Mouse (Mus musculus) myocyte (in vitro differentiated cells): ENCODE measurements around the gene Sdsl. TPM values are rescaled to one million over a fixed set of nuclear protein-coding genes. Genes with fewer than 3 reads are reported as not detected.

ENCODE experiments used
- H3K27me3 ChIP-seq: one replicate; pipeline ENCODE4 v1.6.1; 2011; ENCODE audit not compliant: control insufficient read depth, insufficient read depth, insufficient read length
- H3K36me3 ChIP-seq: one replicate; pipeline ENCODE4 v1.6.1; 2011; ENCODE audit not compliant: control insufficient read depth, insufficient read depth
- H3K4me2 ChIP-seq: one replicate; pipeline ENCODE4 v1.6.1; 2011; ENCODE audit warnings: low read depth, control low read depth
- H3K4me3 ChIP-seq: one replicate; pipeline ENCODE4 v1.5.1; 2011; ENCODE audit warnings: mild to moderate bottlenecking, control low read depth, moderate library complexity
- H3K79me2 ChIP-seq: one replicate; pipeline ENCODE4 v1.6.1; 2011; ENCODE audit not compliant: control insufficient read depth, insufficient read depth
- H3ac ChIP-seq: one replicate; pipeline ENCODE4 v1.6.1; 2011; ENCODE audit not compliant: control insufficient read depth, insufficient read length
- CEBPB ChIP-seq: IDR thresholded peaks from 2 replicates; pipeline ENCODE4 v1.6.1; 2011; ENCODE audit warnings: mild to moderate bottlenecking, moderate library complexity; ENCODE audit not compliant: poor library complexity, insufficient read depth, severe bottlenecking
- E2F4 ChIP-seq: IDR thresholded peaks from one replicate; pipeline ENCODE4 v1.6.1; 2011; ENCODE audit warnings: mild to moderate bottlenecking, control low read depth, moderate library complexity; ENCODE audit not compliant: insufficient read depth
- MAX ChIP-seq: IDR thresholded peaks from one replicate; pipeline ENCODE4 v1.6.1; 2011; ENCODE audit warnings: low read depth, mild to moderate bottlenecking, control low read depth
- MYOD1 ChIP-seq, 3 experiments: IDR thresholded peaks; one replicate each; pipeline ENCODE4 v1.6.1; 2011; ENCODE audit warnings: control low read depth in 2 of 3, low read depth in 2 of 3, mild to moderate bottlenecking in 2 of 3, moderate library complexity in 1 of 3; ENCODE audit not compliant: insufficient read length in 2 of 3, control insufficient read depth in 1 of 3
- MYOG ChIP-seq, 3 experiments: IDR thresholded peaks; one replicate each; pipeline ENCODE4 v1.6.1; 2011; ENCODE audit warnings: control low read depth in 2 of 3, low read depth in 2 of 3, mild to moderate bottlenecking in 2 of 3; ENCODE audit not compliant: insufficient read length in 2 of 3, control insufficient read depth in 1 of 3, insufficient read depth in 1 of 3
- POLR2A ChIP-seq: IDR thresholded peaks from one replicate; pipeline ENCODE4 v1.6.1; 2011; ENCODE audit warnings: low read depth, mild to moderate bottlenecking, control low read depth, moderate library complexity; ENCODE audit not compliant: insufficient read length
- POLR2AphosphoS2 ChIP-seq: IDR thresholded peaks from one replicate; pipeline ENCODE4 v1.6.1; 2011; ENCODE audit warnings: low read depth, control low read depth; ENCODE audit not compliant: insufficient read length
- REST ChIP-seq: IDR thresholded peaks from one replicate; pipeline ENCODE4 v1.6.1; 2011; ENCODE audit warnings: mild to moderate bottlenecking, control low read depth, moderate library complexity; ENCODE audit not compliant: insufficient read depth, insufficient read length
- SRF ChIP-seq: IDR thresholded peaks from one replicate; pipeline ENCODE4 v1.6.1; 2011; ENCODE audit warnings: low read depth; ENCODE audit not compliant: control insufficient read depth, insufficient read length
- TCF12 ChIP-seq: IDR thresholded peaks from one replicate; pipeline ENCODE4 v1.6.1; 2011; ENCODE audit warnings: mild to moderate bottlenecking, control low read depth; ENCODE audit not compliant: poor library complexity, insufficient read depth, severe bottlenecking
- TCF3 ChIP-seq: IDR thresholded peaks from one replicate; pipeline ENCODE4 v1.6.1; 2011; ENCODE audit warnings: low read depth, control low read depth; ENCODE audit not compliant: insufficient read length
- USF1 ChIP-seq: IDR thresholded peaks from one replicate; pipeline ENCODE4 v1.6.1; 2011; ENCODE audit warnings: low read depth, mild to moderate bottlenecking, control low read depth, moderate library complexity
- polyA plus RNA-seq: library from polyadenylated mRNA; unstranded; fragments of >200 nt; fragmentation: generic; extraction: Trizol; gene quantifications from one replicate; pipeline ENCODE4 v1.2.1, GENCODE M21; 2012; ENCODE audit warnings: missing spikeins

Gene Sdsl
- polyA plus RNA-seq, 1 experiment: 1.4 TPM

DNA sequence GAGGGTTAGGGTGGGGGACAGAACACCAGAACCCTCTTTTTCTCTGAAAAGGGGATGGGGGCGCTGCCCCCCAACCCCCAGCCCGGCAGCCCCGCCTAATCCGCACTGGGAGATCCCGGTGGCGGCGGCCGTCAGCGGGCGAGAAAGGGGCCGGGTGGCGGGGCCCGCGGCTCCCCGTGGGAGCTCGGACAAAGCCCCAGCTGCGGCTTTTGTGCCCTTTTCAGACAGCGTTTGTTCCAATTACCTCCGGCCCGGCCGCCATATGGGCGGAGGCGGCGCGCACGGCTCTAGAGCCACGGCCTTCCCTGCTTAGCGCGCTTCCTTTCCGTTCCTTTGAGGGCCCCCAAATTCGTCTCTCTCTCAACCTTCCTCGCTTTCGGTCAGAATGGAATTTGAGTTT is 34.6 kb downstream of the Sdsl start:
- H3K79me2 ChIP-seq: no peaks in the 10 kb centered on the region
- peaks cover 74% of the 10 kb centered on the region for H3K27me3 ChIP-seq
- no peak overlapping the region for H3K4me3 ChIP-seq
- H3K36me3 ChIP-seq: no peaks in the 10 kb centered on the region
- TF ChIP-seq POLR2AphosphoS2: no peak
- TF ChIP-seq MAX: no peak
- no peak for TF ChIP-seq SRF
- no peak overlapping the region for H3K4me2 ChIP-seq
- H3ac ChIP-seq: no peak overlapping the region

DNA sequence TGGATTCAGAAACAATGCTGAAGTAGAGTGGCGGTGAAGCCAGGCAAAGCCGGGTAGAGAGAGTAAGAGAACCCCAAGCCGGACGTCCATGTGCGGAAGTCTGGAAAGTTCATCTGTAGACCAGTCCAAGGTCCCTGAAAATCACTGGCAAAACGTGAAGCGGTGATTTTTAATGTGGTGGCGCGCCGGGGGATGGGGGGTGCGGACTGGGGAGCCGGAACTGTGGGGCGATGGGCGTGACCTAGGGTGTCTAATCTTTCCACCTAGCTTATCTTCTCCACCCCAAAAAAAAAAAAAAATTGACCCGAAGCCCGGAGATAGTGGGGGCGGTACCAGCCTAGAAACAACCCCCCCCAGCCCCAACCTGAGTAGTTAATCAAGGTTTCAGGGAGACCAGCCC is 35.1 kb downstream of the Sdsl start:
- H3K79me2 ChIP-seq: no peaks in the 10 kb centered on the region
- no peak overlapping the region for H3ac ChIP-seq
- H3K36me3 ChIP-seq: no peaks in the 10 kb centered on the region
- H3K4me2 ChIP-seq: no peak overlapping the region
- peaks cover 78% of the 10 kb centered on the region for H3K27me3 ChIP-seq
- H3K4me3 ChIP-seq: no peak overlapping the region
- TF ChIP-seq USF1: no peak
- no peak for TF ChIP-seq POLR2A

DNA sequence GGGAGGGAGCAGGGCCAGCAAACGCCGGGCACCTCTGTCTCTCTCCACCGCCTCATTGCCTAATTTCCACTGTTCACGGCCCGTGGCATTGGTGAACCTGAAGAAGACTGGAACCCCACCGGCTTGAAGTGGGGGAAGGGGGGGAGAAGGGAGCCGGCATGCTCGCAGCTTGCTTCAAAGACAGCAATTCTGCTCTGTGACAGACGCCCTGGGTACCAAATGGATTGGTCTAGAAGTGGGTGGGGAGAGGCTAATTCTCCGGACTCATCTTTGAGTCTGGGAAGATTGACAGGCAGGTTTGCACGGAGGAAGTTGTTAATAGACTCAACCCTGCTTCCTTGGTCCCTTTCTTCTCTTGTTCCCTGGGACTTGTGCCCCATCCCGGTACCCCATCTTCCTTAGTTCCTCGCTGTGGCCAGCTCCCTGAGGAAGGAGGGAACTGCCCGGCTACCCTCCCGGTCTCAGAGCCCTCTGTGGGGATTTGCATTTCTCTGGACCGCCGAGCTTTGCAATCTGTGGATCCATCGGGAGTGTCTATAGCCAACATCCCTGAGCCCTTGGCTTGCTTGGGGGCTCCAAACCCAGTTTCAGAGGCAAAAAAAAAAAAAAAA is 35.6 kb downstream of the Sdsl start:
- H3K79me2 ChIP-seq: no peaks in the 10 kb centered on the region
- no peak overlapping the region for H3K4me3 ChIP-seq
- TF ChIP-seq POLR2A (no peak), MYOG (IDR thresholded peaks at IDR 0.05; ENCODE audit: control insufficient read depth in 1 of 3, insufficient read depth in 1 of 3, insufficient read length in 2 of 3, low read depth in 2 of 3) (no peak), USF1 (no peak), POLR2AphosphoS2 (no peak), MYOD1 (IDR thresholded peaks at IDR 0.05; ENCODE audit: control insufficient read depth in 1 of 3, insufficient read length in 2 of 3, low read depth in 2 of 3) (no peak)
- peaks cover 84% of the 10 kb centered on the region for H3K27me3 ChIP-seq
- H3K4me2 ChIP-seq: no peak overlapping the region
- H3ac ChIP-seq: no peak overlapping the region
- no peaks in the 10 kb centered on the region for H3K36me3 ChIP-seq

DNA sequence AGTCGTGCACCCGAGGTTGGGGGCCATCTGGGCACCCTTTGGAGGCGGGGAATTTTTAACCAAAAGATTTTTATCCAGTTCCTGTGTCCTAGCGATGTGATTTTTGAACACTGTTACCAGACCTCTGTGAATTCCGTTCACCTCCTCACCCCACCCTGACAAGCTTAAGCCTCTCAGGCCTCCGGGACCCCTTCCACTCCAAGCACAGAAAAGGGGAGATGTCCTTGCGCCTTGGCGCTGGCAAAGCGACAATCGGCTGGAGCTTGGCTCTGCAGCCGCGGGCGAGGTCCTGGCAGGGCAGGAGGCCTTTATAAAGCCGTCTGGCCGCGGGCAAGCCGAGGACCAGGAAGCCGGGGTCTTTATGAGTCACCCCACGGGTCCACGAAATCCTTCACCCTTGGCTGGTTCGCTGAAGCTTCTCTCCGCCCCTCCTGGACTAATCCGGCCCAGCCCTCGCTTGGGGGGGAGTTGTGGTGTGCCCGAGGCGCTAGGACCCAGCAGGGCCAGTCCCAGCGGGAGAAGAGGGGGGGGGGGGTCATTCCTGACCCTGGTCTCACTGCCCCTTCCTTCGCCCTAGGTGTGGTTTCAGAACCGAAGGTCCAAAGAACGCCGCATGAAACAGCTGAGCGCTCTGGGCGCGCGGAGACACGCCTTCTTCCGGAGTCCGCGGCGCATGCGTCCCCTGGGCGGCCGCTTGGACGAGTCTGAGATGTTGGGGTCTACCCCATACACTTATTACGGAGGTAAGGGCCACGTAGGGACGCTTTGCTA is 36.7 kb downstream of the Sdsl start:
- no peak overlapping the region for H3ac ChIP-seq
- TF ChIP-seq TCF12 (no peak), CEBPB (no peak), SRF (no peak), E2F4 (no peak), USF1 (no peak), MYOD1 (IDR thresholded peaks at IDR 0.05; ENCODE audit: control insufficient read depth in 1 of 3, insufficient read length in 2 of 3, low read depth in 2 of 3) (no peak), TCF3 (no peak), MAX (no peak), REST (no peak), POLR2A (no peak), MYOG (IDR thresholded peaks at IDR 0.05; ENCODE audit: control insufficient read depth in 1 of 3, insufficient read depth in 1 of 3, insufficient read length in 2 of 3, low read depth in 2 of 3) (no peak), POLR2AphosphoS2 (no peak)
- H3K4me2 ChIP-seq: peak overlapping the region; percentile 30
- no peak overlapping the region for H3K4me3 ChIP-seq
- H3K79me2 ChIP-seq: no peaks in the 10 kb centered on the region
- peaks cover 94% of the 10 kb centered on the region for H3K27me3 ChIP-seq
- no peaks in the 10 kb centered on the region for H3K36me3 ChIP-seq

DNA sequence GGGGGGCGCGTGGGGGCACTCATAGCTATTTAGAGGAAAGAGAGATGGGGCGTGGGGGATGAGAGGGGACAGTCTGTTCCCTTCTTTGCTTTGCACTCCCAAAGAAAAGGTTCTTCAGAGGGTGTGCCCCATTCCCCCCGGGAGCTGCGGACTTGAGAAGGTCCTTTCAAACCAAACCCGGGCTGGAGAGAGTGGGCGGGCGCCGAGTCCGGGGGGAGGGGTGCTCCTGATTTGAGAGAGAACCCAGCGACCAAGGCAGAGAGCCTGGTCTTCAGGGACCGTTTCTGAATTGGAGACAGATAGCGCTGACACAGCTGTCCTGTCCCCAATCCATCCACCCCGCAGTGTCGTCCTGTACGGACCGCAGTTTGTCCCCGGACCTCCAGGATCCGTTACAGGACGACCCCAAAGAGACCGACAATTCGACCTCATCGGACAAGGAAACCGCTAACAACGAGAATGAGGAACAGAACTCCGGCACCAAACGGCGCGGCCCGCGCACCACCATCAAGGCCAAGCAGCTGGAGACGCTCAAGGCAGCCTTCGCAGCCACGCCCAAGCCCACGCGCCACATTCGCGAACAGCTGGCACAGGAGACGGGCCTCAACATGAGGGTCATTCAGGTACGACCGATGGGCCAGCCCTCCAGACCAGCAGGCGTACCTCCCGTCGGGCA is 37.5 kb downstream of the Sdsl start:
- no peaks in the 10 kb centered on the region for H3K79me2 ChIP-seq
- H3K4me2 ChIP-seq: no peak overlapping the region
- no peaks in the 10 kb centered on the region for H3K36me3 ChIP-seq
- TF ChIP-seq REST (no peak), MYOG (IDR thresholded peaks at IDR 0.05; ENCODE audit: control insufficient read depth in 1 of 3, insufficient read depth in 1 of 3, insufficient read length in 2 of 3, low read depth in 2 of 3) (peak in 1 of 3 experiments; percentile 8)
- H3K4me3 ChIP-seq: no peak overlapping the region
- no peak overlapping the region for H3ac ChIP-seq
- peaks cover 96% of the 10 kb centered on the region for H3K27me3 ChIP-seq
